Mouse (Mus musculus): Measurements from ENCODE around the gene Rnase11. TPM values are rescaled to one million over a fixed set of nuclear protein-coding genes. Genes with fewer than 3 reads are reported as not detected.

Rnase11 gene
- total RNA-seq (2023) = not detected in 2 replicates

DNA sequence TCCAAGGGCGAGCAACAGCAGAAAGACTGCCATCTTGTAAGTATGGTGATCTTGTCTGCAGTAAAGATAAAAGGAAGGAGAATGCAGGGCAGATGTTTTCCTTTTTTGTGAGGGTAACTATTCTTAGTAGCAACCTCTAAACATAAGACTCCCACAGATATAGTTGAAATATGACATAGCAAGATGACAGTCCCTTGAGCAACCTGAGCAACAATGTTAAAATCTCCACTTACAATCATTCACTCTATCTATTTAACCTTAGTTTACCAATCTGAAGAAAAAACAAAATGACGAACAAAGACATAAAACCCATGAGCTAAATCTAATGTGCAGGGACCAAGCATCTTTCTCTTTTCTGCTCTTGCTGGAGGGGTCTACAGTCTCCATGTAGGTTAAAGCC lies at the start of gene Rnase11:
Gene Rnase11 (minus strand): TSS at position 101 of the 400 bp plus-strand sequence.

DNA sequence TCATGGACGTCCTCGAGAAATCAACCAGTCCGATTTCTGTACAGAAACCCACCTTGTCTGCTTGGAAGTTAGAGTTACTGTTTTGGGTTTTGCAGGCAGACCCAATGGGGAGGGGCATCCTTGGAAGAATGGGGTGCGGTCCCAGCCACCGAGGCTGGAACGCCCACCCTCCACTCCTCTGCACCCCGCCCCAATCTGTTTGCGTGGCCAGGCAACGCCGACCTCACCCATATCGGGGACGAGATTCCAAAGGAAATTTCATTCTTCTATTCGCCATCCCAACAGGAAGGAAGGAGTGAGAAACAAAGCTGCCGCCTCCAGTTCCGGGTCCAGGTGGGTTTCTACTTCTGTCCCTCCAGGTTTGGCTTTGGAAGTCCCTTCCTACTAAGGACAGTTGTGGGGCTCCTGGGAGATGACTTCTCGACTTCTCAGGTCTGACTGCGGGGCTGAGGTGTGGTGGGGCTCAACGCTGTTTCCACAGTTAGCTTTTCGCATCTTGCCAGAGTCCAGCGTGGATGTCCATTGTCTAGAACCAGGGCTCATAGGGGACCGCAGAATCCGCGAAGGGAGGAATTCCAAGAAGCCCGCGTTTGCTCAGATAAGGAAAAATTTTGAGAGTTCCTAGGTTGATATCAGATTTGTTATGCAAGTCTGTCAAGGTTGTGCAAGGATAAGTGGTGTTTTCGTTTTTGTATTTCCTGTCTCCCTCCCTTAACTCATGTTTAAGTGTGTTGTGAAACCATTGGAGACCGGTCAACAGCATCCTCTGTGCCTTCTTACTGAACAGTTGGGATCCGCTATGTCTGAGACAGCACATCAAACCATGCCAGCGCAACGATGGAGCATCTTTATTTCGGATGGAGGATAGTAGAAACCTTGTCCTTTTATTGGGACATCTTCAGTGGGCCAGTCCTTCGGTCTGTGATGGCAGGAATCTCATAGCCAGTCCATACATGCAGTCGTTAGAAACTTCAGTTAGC lies 41.2 kb upstream of the Rnase11 start, which contains the start of the genes Rnase4 and Ang:
Gene Rnase4 (plus strand): TSS at position 157 of the 980 bp plus-strand sequence.
Gene Ang (plus strand): TSS at position 230 of the 980 bp plus-strand sequence.

DNA sequence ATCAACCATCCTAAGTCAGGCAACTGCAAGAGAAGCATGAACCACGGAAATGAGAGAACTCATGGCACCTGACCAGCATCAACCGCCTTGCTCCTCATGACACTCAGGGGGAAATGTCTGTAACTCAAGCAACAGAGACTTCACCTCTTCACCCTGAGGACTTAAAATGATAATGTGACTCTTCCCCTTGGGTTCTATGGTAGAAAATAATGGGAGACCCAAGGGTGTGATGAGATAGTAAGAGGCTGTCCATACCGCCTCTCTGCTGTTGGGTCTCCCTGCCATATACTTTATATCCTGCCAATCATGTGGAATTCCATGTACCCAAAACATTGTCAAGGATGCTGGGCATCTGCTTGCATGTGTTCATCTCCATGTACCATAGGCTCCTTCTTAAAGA lies 24.4 kb upstream of the Rnase11 start, which contains the start of gene Olfr750:
Gene Olfr750 (minus strand): TSS at position 101 of the 400 bp plus-strand sequence.

GRCm38 (mm10) chr14:51057401-51057831 lies 7.5 kb upstream of the Rnase11 start, which contains the start of gene Rnase12:
Gene Rnase12, minus strand, starts transcription at chr14:51057661.

DNA sequence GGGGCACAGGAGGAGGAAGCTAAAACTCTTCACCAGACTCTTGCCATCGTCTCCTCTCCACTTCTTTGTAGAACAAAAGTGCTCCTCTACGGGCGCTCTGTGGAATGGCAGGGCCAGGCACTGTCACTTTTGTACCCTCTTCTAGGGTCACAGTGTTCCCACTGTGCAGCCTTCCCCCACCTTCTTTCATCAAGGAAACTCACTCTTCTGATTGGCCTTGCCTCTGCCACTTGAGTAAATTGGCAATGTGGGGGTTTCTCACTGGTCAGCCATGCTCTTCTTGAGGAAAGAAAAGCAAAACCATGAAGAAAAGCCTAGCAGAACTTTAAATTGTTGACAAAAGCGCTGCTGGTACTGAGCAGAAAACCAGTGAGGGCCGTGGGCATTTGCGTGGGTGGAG lies 8.2 kb downstream of the Rnase11 start, which contains the start of gene Rnase9:
Gene Rnase9 (minus strand): TSS at position 101 of the 400 bp plus-strand sequence.

GRCm38 (mm10) chr14:51007152-51007801 lies 42.7 kb downstream of the Rnase11 start, which contains the start of gene Rnase10:
Gene Rnase10, plus strand, starts transcription at chr14:51007751.

Other genes with a start within 250 kb of the Rnase11 start
- gene Ccnb1ip1, start 242.4 kb downstream of the Rnase11 start, total RNA-seq (2023) = not detected in 2 replicates
- gene Parp2, start 242.3 kb downstream of the Rnase11 start, total RNA-seq (2023) = 23.5 and 35.4 TPM in 2 replicates
- gene Tep1, start 179.6 kb downstream of the Rnase11 start, total RNA-seq (2023) = 33.7 and 51.6 TPM in 2 replicates
- 0.13 and 0.18 TPM in 2 replicates for gene Klhl33, start 152.7 kb downstream of the Rnase11 start, total RNA-seq (2023)
- 14.8 and 15.6 TPM in 2 replicates for gene Osgep, start 125.3 kb downstream of the Rnase11 start, total RNA-seq (2023)
- 11.9 and 13.5 TPM in 2 replicates for gene Apex1, start 125.2 kb downstream of the Rnase11 start, total RNA-seq (2023)
- 64.3 and 86.6 TPM in 2 replicates for gene Pip4p1, start 119.3 kb downstream of the Rnase11 start, total RNA-seq (2023)
- 55.5 and 66.9 TPM in 2 replicates for gene Pnp, start 119.1 kb downstream of the Rnase11 start, total RNA-seq (2023)
- 43.8 and 69.2 TPM in 2 replicates for gene Gm49342, start 105.6 kb downstream of the Rnase11 start, total RNA-seq (2023)
- 4.6 and 5.7 TPM in 2 replicates for gene Pnp2, start 94.2 kb downstream of the Rnase11 start, total RNA-seq (2023)
- gene Rnase10, start 42.4 kb downstream of the Rnase11 start, total RNA-seq (2023) = 0.25 TPM in 1 of 2 replicates, not detected in the other
- gene Rnase9, start 8.3 kb downstream of the Rnase11 start, total RNA-seq (2023) = not detected in 2 replicates
- not detected in 2 replicates for gene Rnase12, start 7.5 kb upstream of the Rnase11 start, total RNA-seq (2023)
- not detected in 2 replicates for gene Olfr750, start 24.3 kb upstream of the Rnase11 start, total RNA-seq (2023)
- gene Rnase4, start 40.9 kb upstream of the Rnase11 start, total RNA-seq (2023) = 3.6 and 5.4 TPM in 2 replicates
- gene Ang, start 41.0 kb upstream of the Rnase11 start, total RNA-seq (2023) = 2.0 and 3.2 TPM in 2 replicates
- gene Eddm3b, start 64.3 kb upstream of the Rnase11 start, total RNA-seq (2023) = not detected in 2 replicates
- 16.8 and 24.9 TPM in 2 replicates for gene Rnase6, start 73.7 kb upstream of the Rnase11 start, total RNA-seq (2023)
- gene Rnase1, start 96.6 kb upstream of the Rnase11 start, total RNA-seq (2023) = not detected in 2 replicates
- gene Rnase2b, start 112.1 kb upstream of the Rnase11 start, total RNA-seq (2023) = 1.1 and 1.8 TPM in 2 replicates
- not detected in 2 replicates for gene Ang2, start 149.0 kb upstream of the Rnase11 start, total RNA-seq (2023)
- not detected in 2 replicates for gene Ear14, start 153.2 kb upstream of the Rnase11 start, total RNA-seq (2023)
- gene Rnase2a, start 205.9 kb upstream of the Rnase11 start, total RNA-seq (2023) = 17.9 and 43.5 TPM in 2 replicates